Mouse (Mus musculus) fat pad, adult 2 months (tissue): ENCODE measurements around the gene Nrip2.

ENCODE experiments used
- DNase-seq: peaks from one replicate; pipeline ENCODE4 v3.0.0-alpha.2; 2011; ENCODE audit warnings: low read depth, low spot score; ENCODE audit errors: extremely low read depth

Nrip2 gene

DNA sequence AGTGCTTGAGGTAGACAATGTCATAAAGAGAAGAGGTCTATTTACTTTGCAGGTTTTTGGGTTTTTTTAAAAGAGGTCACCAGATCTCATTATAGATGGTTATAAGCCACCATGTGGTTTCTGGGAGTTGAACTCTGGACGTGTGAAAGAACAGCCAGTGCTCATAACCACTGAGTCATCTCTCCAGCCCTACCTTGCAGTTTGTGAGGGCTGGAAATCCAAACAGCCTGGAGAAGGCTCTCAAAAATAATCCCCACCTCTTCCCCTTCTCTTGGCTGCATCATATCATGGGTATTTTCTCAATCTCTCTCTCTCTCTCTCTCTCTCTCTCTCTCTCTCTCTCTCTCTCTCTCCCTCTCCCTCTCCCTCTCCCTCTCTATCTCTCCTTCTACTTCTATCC is 8.4 kb upstream of the Nrip2 start:
- DNase-seq: peak; percentile 84

DNA sequence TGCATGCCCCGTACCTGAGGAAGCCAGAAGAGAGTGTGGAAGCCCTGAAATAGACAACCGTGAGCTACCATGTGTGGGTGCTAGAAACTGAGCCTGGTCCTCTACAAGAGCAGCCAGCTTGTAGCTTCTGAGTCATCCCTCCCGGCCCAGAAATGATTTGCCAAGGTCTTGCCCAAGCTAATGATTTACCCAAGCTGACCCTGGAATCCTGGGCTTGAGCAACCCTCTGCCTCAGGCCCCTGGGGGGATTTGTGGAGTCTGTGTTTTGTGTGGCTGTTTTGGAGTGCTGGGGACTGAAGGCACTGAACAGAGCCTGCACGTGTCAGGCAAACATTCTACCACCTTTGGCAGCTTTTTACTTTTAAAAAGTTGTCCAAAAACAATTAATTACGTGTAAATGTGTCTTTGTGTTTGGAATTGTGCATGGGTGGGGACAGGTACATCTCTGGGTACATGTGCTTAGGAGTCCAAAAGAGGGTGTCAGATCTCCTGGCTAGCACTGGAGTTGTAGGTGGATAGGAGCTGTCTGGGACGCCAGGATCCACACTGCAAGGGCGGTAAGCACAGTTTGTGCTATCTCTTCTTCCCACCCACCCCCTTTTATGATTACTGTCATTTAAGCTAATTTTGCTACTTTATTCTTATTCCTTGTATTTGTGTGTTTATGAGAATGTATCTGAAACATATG is 1.4 kb upstream of the Nrip2 start:
- DNase-seq: peak; percentile 95

DNA sequence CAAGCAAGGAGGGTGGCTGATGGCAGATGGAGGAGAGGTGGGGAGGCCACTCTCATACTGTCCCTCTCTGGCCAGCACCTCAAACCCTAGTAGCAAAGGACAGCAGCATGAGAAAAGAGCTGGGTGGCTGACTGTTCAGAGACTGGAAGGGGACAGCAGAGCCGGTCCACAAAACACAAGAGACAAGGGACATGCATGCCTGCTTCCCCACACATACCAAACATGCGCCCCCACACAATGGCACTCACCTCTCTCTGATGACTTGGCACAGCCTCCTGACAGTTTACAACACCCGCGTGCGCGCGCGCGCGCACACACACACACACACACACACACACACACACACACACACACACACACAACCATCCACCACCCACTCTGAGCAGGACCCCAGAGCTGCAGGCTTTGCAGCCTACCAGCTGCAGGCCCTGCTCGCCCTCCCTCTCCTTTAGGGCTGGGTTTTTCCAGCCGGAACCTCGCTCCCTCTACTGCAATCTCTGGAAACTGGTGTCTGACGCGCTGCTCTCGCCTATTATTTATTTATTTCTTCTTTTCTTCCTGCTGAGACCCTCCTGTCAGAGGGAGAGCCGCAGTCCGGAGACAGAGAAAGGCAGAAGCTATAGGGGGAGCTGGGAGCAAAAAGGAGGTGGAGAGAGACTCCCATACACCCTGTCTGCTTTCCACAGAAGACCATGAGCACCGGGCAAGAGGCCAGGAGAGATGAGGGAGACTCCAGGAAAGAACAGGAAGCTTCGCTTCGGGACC is 507 bp downstream of the Nrip2 start:
- DNase-seq: no peak

DNA sequence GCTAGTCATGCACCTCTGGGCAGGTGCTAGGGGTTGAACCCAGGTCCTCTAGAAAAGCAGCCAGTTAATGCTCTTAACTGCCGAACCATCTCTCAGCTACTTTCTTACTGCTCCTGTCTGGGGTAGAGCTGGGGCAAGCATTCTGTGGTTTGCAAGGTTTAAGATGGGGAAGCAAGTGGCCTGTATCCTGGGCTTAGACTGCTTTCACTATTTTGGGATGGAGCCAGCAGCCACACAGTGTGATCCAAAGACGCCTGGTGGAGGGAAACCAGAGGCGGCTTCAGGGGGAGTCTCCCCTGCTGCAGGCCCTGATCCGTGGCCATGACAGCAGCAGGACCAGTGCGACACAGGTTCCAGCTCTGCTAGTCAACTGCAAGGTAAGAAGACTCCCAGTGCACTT is 5.6 kb downstream of the Nrip2 start:
- no peak for DNase-seq

DNA sequence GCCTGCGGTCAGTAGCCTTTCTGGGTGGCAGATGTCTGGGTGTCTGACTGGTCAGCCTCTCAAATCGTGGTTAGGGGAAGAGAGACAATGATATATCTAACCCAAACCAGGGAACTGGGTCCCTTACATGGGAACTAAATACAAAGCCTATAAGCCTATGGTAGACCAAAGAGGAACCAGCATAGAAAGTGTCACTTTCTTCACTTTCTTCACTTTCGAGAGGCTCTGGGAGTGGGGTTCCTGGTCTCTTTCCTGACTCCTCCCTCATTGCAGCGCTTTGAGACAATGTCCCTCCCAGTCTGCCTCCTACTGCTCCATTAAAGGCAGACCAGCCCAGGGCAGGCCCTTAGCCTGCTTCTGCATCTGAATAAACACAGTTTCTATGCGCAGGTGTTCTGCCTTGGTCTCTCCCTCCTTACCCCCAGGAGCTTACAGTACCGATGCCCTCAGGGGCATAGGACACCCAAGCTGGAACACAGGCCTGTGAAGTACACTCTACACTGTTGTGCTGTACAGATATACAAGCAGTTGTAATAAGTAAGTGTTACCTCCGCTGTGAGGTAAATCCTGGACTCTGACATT is 9.5 kb downstream of the Nrip2 start:
- no peak for DNase-seq

DNA sequence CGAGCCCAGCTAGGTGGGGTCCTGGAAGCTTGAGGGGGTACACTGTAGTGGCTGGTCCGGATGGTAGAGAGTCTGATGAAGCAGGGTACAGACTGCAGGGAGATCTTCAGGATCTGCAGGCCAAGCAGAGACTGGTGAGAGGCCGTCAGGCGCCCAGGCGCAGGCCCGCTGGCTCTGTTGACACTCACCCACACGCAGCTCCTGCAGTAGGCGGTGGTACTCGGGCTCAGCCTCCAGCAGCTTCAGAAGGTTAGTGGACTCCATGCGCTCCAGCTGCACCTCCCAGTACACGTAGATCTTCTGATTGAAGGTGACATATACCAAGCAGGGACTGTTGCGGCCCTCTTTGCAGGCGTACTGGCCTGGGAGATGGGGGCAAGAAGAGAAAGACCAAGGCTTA is 11.2 kb downstream of the Nrip2 start:
- no peak for DNase-seq

DNA sequence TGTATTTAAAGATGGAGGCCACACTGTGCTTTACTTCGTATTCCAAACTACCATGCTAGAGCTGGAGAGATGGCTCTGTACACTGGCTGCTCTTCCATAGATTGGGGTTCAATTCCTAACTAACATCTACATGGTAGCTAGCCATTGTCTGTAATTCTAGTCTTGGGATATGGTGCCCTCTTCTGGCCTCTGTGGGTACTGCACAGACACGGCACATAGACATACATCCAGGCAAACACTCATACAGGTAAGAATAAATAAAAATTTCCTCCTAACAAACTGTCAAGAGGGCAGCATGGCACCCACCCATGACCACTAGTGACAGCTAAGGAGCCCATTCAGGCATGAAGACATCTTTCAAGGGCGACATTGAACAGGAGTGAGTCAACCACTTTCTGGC is 12.0 kb downstream of the Nrip2 start:
- DNase-seq: no peak

DNA sequence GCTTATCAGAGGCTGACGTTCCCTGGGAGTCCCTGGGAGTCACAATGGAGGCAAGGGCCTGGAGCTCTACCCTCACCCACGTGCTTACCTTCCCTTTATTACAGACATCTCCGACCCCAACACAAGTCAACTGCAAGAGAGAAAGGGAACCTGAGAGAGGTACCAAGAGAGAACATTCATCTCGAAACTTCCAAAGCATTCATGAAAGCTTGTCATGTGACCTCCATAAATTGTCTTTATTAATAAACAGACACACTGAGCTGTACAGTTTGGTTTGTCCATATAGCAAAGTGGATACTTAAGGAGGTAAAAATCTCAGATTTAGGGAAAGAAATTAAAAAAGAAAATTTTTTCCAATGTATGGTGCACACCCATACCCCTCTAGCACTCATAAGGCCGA is 17.1 kb downstream of the Nrip2 start:
- no peak for DNase-seq

DNA sequence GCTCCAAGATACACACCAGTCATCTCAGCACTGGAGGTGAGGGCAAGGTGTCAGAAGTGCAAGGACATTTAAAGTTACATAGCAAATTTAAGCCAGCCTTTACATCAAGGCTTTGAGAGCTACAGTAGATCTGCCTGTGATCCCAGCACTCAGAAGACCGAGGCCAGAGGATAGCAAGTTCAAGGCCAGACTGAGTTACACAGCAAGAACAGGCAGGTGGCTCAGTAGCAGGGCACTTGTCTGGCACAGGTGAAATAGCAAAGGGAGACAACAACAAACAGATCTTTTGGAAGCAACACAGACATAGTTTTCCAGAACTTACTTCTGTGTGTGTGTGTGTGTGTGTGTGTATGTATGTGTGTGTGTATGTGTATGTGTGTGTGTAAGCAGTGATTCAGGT is 19.0 kb downstream of the Nrip2 start:
- DNase-seq: no peak

DNA sequence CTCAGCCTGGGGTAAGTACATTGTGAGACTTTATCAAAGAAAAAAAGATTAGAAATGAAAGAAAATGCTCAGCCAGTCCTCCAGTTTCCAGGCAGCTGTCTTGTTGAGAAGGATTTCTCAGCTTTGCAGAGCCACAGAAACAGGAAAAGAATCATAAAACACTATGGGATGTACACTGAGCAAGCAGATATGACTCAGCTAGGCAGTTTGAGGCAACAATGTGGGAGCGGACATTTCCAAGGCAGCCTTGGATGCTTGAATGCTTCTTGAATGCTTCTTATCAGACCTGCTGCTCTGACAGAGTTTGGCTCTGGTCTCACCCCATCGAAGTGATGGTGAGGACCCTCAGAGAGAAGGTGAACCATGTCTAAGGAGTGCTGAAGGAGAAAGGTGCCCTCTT is 21.9 kb downstream of the Nrip2 start:
- no peak for DNase-seq

DNA sequence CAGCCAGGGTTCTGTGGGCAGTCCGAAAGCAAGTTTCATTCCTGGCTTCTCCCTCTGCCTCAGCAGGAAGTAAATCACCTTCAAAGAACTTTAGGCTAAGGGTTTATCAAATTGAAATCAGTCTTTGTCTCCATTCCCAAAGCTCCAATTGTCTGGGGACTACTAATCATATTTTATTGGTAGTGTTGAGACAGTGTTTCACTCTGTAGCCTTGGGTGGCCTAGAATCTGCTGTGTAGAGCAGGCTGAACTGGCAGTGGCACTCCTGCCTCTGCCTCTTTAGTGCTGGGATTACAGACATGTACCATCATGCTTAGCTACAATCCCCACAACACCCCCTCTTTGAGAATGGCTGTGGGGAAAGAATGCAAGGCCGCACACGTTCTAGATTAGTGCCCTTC is 22.4 kb downstream of the Nrip2 start:
- DNase-seq: peak; percentile 78

DNA sequence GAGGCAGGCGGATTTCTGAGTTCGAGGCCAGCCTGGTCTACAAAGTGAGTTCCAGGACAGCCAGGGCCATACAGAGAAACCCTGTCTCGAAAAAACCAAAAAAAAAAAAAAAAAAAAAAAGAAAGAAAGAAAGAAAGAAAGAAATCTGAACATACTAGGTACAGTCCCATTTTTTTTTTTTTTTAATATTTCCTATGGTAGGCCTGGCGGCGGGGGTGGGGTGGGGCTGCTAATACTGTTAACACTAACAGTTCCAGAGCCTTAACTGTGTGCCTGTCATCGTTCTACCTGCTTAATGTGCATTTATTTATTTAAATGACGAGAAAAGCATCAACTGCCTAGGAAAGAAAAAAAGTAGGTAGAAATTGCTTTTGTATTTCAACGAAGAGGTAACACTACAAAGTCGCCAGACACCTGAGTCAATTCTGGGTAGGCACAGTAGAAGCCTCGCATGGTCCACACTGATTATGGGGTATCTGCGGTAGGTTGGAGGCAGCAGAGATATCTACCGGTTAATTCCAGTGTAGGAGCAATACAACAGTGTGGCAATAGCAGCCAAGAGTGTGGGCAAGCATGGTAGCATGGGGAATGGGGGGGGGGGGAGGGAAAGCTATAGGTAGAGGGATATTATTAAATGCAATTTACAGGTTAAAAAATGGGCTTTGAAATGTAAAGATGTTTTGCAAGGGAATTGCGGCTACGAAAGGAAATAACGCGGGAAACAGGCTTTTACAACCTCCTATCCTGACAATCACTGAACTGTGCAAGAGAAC is 24.6 kb downstream of the Nrip2 start:
- DNase-seq: no peak

DNA sequence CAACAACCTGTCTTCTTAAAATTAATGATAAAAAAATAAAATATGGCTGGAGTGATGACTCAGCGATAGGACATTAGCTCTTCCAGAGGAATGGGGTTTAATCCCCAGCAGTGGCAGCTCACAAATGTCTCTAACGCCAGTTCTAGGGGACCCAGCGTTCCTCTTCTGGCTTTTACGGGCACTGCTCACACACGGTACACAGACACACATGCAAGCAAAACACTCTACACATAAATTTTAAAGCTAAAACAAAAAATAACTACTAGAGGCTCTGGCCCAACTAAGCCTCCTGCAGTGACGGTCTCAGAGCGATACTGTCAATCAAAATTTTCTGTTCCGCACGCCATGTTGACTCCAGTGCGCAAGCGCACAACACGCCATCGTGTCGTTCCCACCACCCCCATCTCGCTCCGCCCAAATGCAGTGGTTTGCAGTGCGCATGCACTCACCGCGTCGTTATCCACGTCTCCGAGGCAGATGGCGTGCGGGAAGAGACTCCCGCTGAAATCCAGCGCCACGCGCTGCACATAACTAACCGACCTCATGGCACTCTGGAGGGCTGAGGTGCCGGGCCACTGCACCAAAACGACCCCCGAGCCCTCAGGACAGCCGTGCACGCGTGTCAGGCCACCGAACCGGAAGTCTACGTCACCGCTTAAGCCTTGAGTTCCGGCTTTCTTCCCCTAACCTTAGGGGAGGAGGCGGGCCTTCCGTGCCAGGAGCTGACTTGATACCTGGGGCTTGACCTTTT is 25.3 kb downstream of the Nrip2 start, which contains the start of gene Itfg2:
TSS of gene Itfg2 (minus strand) at position 663 of the 751 bp plus-strand sequence.
- no peak for DNase-seq

DNA sequence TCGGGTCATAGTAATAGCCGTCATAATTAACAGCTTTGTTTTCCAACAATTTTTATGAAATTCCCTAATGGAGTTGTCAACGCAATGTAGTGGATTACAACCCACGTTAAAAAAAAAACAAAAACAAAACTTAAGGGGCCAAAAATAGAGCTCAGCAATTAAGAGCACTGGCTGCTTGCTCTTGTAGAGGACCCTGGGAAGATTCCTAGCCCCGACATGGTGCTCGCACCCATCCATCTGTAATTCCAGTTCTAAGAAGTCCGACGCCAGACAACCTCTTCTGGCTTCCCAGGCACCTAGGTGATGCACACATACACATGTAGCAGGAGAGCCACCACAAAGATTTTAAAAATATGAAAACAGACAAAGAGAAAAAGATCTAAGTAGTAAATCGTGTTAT is 25.9 kb downstream of the Nrip2 start:
- no peak for DNase-seq

DNA sequence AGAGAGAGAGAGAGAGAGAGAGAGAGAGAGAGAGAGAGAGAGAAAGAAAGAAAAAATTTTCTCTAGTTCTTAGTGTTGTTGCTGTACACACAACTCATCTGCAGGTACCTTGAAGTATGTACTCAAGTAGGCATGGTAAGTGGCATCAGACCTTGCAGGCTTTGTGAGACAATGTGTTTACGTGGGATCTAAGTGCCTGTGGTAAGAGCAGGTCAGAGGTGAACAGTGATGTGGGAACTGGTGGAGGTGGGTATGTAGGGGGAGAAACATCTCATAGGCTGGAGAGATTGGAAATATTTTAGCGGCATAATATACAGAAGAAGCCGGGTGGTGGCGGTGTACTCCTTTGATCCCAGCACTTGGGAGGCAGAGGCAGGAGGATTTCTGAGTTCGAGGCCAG is 28.5 kb downstream of the Nrip2 start:
- no peak for DNase-seq

DNA sequence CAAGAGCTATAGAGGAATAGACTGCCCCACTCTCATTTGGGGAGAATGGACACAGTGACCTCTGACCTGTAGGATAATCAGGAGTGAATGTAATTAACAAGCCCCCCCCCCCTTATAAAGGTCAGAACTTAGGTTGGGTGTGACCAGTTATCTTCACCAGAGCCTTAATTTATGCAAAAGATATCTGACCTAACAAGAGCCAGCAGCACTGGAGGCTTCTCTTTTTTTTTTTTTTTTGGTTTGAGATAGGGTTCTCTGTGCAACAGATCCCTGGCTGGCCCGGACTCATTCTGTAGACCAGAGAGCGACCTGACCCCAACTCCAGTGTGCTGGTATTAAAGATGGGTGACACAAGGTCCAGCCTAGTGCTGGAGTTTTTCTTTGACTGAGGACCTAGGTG is 30.2 kb downstream of the Nrip2 start:
- no peak for DNase-seq

DNA sequence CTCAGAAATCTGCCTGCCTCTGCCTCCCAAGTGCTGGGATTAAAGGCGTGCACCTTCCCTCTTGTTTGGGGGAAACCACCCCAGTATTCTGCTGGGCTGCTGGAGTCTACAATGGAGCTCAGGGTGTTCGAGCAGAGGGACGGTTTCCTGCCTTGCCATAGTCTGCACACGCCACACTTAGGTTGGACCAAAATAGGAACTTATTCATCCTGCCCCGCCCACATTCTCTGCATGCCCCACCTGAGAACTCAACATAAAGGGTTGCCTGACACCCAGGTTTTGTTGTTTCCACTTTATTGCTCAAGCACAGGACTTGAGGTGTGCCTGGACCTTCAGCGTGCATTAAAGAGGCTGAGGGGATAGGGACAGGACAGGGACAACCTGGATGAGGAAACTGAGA is 30.7 kb downstream of the Nrip2 start:
- no peak for DNase-seq

DNA sequence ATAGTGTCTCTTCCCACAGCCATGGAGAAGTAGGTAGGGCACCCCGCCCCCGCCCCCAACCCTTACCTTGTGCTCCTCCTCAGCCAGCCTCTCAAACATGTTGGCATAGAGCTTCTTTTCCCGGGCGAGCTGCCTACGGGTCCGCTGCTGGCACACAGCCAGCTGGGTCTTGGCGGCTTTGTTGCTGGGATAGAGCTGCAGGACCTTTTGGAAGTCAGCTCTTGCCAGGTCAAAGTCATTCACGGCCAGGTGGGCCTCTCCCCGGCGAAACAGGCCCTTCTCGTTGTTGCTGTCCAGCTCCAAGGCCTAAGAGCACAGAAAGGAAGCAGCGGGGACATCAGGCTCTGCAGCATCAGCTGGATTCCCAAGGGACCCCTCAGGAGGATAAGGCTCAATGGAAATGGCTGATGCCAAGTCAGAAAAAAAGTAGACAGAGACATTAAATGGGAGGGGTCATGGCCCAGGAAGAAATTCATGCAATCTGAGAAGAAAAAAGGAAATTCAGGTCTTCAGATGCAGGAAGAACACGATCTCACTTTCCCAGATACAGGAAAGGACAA is 33.3 kb downstream of the Nrip2 start:
- no peak for DNase-seq

DNA sequence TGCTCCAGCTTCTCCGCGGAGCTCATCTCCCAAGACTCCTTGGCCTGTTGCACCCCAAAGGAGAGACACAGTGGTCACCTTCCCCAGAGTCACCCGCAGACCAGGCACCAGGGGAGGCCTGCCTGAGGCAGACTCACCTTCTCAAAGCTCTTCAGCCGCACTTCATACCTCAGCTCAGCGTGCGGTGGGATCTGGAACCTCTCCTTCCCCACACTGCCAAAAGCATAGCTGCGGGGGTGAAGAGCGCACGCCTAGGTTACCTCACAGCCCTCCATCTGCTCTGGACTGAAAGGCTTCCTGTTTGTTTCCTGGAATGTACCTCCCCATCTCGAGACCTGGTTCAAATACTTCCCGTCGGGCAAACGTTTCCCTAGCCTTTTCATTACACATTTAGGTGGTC is 34.5 kb downstream of the Nrip2 start:
- no peak for DNase-seq

DNA sequence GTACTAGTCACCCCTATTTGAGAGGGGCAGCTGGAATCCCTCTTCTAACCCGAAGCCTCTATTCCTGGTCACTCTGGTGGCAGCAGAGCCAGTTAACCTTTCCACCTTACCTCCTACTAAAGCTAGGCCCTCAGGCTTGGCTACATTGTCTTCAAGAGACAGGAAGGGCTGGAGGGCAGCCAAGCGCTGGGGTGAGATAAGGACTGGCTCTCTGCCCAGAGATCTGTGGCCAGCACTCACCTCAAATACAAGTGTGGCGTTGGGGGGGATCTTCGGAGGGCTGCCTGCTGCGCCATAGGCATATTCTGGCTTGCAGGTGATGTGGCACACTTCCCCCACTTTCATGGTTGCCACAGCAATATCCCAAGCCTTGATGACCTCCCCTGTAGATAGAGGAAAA is 36.4 kb downstream of the Nrip2 start:
- DNase-seq: no peak
